Mouse (Mus musculus) 3134 (cell line): ENCODE data around the gene Jagn1.

Experiments used
- DNase-seq: peaks from one replicate; pipeline ENCODE4 v3.0.0-alpha.2; 2011; ENCODE audit warnings: low spot score; ENCODE audit not compliant: insufficient read length; ENCODE audit errors: extremely low read depth

The Jagn1 gene

GRCm38 (mm10) chr6:113442442-113443090 is at the start of gene Jagn1:
Gene Jagn1 (plus strand): TSS chr6:113442569.
- DNase-seq, result peak; percentile 87

DNA sequence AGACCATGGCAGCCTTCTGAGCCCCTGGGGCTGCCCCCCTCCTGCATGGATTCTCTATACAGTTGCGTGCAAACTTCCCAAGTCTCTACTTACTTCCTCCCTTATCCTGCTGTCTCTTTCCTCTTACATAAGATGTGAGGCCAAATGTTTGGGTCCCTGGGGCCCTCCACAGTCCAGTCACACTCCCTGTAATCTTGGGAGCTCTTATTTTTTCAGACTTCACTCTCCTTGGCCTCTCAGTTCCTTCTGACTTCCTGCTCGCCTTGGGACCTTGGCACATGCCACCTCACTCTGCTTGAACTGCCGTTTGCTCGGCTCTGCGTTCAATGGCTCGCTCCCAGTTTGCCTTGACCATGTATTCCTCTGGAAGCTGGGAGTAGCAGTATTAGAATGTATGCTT is 48.4 kb upstream of the Jagn1 start:
- no peak for DNase-seq

GRCm38 (mm10) chr6:113394811-113395210 is 47.6 kb upstream of the Jagn1 start:
- no peak for DNase-seq

DNA sequence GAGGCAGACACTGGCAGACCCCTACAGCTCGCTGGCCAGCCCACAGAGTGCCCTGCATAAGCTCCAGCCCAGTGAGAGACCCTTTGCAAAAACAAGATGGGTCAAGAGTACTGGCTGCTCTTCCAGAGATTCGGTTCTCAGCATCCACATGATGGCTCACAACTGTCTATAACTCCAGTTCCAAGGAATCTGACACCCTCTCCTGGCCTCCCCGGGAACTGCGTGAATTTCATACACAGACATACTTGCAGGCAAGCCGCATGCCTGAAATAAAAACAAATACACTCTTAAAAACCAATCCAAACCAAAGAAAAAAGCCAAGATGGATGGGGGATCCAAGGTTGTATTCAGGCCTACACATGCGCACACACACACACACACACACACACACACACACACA is 46.9 kb upstream of the Jagn1 start:
- DNase-seq, result no peak

- no peak for DNase-seq
Measured at GRCm38 (mm10) chr6:113396270-113397030, 45.9 kb upstream of the Jagn1 start.

DNA sequence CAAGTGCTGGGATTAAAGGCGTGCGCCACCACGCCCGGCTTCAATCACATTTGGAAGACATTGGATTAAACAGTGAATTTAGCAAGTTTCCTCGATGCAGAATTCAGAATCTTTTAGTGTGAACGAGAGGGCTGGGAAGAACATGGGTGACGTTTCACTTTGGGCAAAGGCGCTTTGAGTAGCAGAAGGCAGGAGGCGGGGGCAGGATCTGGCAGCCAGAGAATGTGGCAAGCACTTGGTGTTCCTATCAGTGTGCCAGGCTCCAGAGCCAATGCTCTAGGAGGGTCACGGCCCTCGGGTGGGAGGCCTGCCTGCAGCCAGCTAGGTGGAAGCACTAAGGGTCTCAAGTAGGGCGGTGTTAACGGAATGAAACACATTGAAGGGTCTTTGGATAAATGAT is 40.3 kb upstream of the Jagn1 start:
- no peak for DNase-seq

DNA sequence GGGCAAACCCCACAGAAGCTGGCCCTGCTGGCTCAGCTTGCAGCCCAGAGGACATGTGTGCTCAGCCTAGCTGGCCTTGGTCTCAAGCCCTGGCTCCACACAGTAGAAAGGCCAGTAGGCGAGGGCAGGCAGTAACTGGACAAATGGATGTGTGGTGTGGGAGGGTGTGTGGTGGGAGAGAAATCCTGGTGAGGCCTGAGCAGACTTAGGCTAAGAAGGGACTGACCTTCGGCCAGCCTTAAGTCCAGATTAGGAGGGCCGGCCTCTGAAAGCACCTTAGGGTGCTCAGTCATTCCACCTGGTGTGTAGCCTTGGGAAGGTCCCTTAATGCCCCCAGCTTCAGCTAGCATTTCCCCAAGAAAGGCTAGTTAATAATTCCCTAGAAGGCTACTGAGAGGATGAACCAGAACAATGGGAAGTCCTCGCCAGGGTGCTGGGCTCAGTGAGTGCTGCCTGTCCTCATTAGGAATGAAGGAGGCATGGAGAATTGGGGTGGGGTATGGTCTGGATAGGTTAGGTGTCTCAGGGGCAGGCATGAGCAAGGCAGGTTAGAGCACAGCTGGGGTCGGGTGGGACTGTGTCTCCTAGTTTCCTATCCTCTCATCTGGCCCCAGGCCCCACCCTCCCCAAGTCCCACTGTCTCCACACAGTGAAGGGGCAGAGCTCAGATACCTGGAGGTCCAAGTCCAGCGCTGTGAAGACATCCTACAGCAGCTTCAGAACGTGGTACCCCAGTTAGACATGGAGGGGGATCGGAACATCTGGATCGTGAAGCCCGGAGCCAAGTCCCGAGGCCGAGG is 37.5 kb upstream of the Jagn1 start:
- no peak for DNase-seq

DNA sequence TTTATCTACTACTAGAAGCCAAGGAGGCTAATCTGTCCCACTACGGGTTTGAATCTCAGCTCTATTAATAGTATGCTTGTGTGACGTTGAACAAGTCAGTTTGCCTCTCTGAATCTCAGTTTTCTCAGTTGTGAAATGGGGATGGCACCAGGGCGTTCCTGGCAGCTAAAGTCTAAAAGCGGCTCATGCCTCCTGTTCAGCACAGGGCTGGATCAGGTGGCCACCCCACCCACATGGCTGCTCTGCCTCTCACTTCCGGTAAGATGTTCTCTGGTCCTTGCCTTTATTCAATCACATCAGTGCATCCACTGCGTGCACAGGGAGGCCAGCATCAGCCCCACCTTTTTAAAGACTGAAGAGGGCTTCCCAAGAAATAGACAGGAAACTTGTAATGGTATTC is 36.9 kb upstream of the Jagn1 start:
- no peak for DNase-seq

DNA sequence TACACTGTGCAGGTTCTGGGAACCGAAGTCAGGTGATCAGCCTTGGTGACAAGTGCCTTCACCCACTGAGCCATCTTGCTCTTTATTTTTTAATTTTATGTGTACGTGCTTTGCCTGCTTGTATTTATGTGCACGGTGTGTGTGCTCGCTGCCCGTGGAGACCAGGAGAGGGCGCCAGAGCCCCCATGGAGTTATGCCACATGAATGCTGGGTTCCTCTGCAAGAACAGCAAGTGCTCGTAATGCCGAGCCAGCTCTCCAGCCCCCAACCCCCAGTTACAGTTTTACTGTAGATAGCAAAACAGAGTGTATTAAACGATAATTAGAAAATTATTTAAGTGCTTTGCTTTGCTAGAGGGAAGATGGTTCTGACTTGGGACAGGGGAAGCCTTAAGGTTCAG is 35.7 kb upstream of the Jagn1 start:
- no peak for DNase-seq

DNA sequence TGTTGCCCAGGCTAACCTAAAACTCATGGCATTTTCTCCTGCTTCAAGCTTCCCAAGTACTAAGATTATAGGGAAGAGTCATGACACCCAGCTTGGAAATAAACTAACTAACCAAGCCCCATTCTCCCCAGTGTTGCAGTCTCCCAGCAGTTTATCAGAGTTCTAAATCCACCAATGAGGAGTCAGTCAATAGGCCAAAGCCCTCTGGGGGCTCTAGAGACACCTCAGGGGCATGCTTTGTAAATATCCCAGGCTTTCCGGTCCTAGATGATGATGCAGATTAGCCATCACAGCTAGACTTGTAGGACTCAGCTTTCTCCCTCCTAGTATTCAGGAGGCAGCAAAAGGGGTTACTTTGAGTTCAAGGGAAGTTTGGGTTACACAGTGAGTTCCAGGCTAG is 32.4 kb upstream of the Jagn1 start:
- no peak for DNase-seq

DNA sequence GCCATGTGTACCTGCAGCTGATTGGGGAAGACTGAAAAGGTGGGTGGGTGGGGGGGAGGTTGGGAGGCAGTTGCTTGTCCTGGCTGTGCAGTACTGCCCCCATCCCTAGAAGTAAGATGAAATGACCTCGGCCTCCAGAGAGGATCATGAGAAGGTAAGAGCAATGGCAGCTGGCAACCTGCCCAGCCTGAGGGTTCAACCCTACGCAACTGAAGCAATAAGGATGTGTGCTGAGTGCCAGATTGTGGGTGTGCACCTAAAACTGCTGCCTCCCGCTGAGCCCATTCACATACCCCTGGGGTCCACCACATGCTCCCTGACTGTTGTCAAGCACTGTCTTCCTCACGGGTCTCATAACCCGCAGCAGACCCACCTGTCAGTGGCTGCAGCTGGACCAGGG is 26.0 kb upstream of the Jagn1 start:
- no peak for DNase-seq

DNA sequence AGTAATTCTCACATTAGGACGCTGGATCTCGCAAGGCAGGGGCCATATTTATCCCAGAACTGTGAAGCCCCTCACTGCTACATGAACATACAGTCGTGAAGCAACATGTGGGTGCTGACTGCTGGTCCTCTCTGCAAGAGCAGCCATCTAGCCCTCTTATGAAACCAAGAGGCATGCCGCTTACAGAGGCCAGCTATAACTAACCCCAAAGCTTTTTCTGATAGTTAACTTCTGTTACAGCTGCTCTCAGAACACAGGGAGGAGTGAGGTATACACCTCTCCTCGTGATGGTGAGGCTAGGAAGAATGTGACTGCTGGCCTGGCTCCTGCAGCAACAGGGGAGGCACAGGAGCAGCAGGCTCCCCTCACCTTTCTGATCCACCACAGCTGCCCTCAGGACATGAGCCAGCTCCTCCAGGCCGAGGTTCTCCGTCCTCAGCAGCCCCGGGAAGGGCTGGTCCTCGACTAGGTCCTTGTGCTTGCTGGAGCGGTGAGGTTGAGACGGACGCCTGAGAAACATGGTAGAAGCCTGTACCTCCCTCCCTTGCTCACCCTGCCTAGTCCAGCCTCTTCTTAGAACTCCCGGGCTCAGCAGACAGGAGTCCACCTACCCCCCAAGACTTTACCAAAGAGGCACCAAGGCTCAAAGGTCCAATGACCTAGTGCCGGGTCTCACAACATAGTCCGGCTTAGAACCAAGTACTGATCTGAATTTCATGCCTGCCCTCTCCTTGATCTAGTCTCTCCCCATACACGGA is 23.7 kb upstream of the Jagn1 start:
- DNase-seq, result no peak

DNA sequence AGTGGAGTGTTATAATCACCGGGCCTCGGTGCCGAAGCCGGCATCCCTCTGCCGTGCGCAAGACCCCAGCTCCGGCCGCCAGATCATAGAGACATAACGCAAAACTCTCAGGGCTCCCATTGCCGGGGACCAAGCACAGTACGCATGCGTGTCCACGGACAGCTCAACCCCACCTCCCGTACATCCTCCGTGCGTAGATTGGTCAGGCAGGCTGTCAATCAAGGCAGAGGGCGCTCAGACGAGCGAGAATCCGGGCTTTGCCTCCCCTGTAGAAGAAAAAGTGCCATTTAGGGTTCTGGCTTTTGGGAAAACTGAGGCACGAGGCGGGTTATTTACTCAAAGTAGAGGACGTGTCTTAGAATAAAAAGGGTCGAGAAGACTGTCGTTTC is 23.2 kb upstream of the Jagn1 start, which contains the start of gene Rpusd3:
Gene Rpusd3, minus strand, starts transcription at position 142 of the 389 bp plus-strand sequence.
- peak; percentile 89 for DNase-seq

DNA sequence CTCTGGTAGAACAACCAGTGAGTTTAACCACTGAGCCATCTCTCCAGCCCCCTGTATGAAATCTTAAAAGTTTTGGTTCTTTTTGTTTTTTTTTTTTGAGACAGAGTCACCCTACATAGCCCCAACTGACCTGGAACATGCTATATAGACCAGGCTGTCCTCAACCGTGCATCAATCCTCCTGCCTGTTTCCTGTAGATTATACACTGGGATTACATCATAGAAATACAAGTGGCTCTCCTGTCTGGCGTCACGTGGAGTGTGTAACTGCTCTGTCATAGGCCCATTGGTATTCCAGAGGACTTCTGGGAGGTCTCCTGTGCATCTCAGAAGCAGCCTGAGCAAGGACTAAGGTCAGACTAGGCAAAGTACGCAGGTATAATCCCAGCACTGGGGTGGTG is 19.4 kb upstream of the Jagn1 start:
- DNase-seq, result no peak

DNA sequence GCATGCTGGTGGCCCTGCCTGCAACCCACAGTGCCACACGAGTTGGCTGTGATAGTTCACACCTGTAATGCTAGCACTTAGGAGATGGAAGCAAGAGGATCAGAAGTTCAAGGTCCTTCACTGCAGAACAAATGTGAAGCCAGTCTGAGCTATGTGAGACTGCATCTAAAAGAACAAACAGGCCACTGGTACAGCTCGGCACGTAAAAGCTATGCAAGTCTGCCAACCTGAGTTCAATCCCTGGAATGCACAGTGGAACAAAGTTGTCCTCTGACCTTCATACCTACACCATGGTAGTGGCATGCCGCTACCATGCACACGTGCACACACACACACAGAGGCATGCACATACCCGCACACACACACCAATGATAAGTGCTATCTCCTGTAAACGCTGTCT is 18.2 kb upstream of the Jagn1 start:
- no peak for DNase-seq

DNA sequence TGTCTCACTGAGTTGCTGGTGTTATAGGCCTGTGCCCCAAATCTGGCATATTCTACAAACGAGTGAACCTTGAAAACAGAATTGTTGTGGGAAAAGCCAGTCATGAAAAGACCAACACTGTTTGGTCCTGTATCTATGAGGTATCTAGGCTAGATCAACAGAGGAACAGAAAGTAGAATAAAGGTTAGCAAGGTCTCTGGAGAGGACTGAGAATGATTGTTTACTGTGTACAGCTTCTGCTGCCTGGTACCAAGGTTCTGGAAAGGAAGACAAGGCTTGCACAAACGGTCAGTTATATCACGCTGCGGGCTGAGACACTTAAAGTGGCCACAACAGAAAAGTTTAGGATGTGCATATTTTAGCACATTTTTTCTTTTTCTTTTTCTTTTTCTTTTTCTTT is 15.7 kb upstream of the Jagn1 start:
- DNase-seq, result no peak

DNA sequence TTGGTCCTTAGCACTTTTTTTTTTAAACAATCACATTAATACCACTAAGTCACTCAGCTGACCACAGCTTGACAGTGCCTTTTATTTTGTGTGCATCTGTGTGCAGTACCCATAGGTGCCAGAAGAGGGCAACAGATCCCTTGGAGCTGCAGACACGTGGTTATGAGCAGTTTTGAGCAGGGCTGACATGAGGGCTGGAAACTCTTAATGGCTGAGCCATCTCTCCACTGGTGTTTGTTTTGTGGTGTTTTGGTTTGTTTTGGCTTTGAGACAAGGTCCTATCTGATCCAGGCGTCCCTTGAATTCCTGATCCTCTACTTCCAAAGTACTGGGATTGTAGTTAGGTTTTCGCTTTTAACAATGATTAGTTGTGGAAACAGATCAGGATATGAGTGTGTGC is 15.0 kb upstream of the Jagn1 start:
- DNase-seq, result no peak

DNA sequence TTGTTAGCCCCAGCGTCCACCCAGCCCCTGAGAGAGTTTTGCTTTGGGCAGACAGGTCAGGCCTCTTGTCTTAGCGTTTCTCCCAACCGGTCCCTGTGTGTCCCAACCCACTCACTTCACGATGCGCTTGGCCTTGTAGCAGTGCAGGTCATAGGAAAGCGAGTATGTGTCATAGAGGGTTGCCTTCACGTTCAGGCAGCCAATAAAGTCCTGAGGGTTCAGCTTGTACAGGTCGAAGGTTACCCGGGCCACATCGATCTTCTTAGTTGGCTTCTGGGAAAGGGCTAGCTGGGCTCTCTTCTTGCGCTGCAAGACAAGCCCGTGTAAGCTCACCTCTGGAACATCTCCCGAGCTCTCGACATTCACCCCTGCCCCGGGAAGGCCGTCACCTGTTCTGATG is 14.4 kb upstream of the Jagn1 start:
- DNase-seq, result no peak

- DNase-seq, result no peak
Measured at GRCm38 (mm10) chr6:113429965-113430364, 12.4 kb upstream of the Jagn1 start.

- DNase-seq, result no peak
Measured at GRCm38 (mm10) chr6:113430846-113431245, 11.5 kb upstream of the Jagn1 start.

DNA sequence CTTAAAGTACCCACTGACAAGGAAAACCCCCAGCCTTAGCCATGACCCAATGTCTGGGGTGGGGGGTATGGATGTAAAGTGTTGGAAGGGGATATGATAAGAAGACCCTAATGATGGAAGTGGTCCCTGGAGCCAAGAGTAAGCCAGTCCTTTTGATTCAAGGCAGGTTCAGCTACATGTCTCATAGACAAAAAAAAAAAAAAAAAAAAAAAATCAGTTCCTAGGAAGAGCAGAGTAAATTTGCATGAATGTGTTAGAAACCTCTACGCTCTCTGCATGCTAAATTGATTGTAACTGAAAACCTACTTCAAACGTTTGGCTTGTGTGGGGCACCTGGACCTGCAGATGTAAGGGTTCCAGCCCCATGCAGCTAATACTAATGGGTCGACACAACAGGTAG is 10.6 kb upstream of the Jagn1 start:
- no peak for DNase-seq
